Mouse (Mus musculus) erythroid progenitor cell, adult 5-6 weeks (primary cell): ENCODE measurements around the gene Pam. TPM values are rescaled to one million over a fixed set of nuclear protein-coding genes. Genes with fewer than 3 reads are reported as not detected.

Source experiments
- ATAC-seq: replicated peaks from 2 replicates; pipeline ENCODE4 v1.8.0; 2016; ENCODE audit warnings: moderate number of reproducible peaks, mild to moderate bottlenecking, moderate TSS enrichment, inconsistent platforms; ENCODE audit not compliant: poor library complexity, low FRiP score, severe bottlenecking
- total RNA-seq, 2 experiments: library from RNA; stranded (forward) in 1 of 2; stranded (reverse) in 1 of 2; fragments of 150-400 nt in 1 of 2; fragments of 186-747, 209-891 nt in 1 of 2; gene quantifications; 2 replicates each; pipeline versions ENCODE4 v1.2.3 to v1.2.4; 2015 to 2017; ENCODE audit warnings: low replicate concordance in 2 of 2

Pam gene
- total RNA-seq, 2 experiments from 2014 or later: 0.42 TPM; not detected in 1

DNA sequence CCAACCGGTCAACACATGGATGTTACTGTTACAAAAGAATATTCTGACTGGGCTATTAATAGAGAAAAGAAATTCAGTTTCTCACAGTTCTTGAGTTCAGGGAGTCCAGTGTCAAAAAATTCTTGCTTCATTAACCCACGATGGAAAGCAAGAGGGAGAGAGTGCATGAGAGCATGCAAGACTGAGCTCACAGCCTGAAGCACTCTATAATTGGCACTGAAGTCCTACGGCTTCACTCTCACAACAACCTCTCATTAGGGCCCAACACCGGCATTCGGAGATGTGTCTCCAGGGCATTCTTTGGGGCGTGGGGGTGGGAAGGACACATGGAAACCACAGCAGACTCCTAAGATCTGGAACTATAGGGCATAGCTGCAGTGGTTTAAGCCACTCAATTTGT, 12.5 kb downstream of the Pam start:
- ATAC-seq: no peak

DNA sequence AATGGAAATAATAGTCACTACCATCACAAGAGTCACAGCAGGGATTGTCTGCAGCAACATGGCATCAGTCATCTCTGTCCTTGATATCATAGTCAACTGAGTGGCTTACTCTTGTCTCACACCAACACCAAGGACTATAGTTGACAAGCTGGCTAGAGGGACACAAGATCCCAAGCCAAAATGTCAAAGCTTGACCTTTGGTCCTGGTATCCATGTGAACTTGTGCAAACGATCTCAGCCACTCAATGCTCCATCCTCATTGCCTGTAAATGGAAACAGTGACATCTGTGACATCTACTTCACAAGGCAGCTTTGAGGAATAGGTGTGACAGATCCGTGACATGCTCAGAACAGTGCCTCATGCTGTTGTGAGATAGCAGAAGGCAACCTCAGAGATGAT, 15.0 kb downstream of the Pam start:
- ATAC-seq: no peak

DNA sequence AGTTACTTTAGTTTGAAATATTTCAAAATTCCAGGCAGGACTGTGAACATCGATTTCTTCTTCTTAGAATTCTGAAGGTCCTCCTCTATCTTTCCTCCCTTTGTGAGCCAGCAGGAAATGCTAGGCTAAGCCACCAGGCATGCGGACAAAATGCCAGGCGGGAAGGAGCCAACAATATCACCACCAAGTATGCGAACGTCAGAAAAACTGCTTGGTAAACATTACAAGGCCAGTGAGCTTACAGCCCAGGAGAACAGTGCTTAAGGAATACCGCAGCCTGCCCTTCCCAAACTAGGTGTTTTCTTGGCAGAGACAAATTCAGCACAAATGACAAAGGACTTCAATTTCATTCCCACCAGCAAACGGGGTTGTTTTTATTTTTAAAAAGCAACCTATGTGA, 15.8 kb downstream of the Pam start:
- no peak for ATAC-seq

DNA sequence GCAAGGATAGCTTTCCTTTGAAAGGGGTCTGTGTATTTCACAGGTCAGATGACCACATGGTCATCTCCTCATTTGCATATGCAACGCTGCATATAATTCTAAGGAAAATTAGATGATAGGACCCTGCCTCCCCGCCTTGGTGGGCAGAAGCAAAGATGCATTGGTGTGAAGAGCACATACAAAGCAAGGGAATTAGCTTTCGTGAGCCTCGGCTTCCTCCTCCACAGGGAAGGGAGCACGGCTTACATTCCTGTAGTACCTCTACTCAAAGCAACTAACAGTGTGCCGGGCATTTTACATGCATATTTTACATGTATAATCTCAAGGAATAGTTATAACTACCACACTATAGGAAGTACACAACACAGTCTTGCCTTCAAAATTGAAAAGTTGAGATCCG, 16.7 kb downstream of the Pam start:
- no peak for ATAC-seq

DNA sequence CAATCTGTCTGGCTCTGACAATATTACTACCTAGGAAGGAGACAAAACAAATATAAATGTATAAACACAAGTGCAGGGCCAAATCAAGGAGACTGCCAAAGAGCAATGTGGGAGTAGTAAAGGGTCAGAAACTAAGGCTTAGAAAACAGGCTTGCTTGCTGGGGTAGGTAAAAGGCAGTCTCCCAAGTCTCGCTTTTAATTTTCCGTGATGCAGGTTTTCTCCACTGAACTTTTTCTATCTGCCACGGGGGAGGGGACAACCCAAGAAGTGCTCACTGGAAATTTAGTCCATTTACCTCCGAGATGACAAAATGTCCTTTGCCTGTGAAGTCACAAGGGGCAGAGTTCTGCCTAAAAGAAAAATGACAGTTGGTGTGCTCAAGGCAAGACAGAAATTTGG, 21.6 kb downstream of the Pam start:
- ATAC-seq: no peak

DNA sequence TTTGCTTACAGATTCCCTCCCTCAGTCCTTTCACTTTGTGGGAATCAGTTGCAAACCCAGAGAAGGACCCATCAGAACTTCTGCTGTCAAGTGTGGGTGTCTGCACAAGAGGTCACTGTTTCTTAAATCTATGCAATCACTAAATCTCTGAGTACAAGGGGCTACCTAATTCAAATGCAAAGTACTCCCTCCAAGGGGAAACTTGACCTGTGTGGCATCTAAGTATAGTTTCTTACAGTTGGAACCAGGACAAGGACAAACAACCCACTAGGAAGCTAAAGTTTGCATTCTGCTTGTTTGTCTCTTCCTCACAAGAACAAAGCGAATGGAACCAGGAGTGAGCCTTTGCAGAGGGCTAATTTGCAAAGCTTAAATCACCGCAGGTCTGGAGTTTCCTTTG, 22.3 kb downstream of the Pam start:
- no peak for ATAC-seq

DNA sequence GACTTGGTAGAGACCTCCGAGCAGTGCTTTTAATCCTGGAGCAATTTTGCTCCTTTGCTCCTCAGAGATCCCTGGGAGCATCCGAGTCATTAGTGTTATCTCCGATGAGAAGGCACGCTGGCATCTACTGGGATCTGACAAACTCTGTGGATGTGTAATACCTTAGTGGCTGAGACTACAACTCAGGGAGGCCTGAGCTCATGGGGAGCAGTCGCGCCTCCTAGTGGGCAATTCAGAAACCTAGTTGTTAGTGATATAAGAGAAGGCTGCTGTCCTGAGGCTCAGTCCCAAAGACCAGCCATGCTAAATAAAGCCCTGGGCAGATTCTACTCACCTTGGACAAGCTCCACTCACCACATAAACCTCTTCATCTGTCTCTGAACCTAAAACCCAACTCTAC, 23.4 kb downstream of the Pam start:
- no peak for ATAC-seq

DNA sequence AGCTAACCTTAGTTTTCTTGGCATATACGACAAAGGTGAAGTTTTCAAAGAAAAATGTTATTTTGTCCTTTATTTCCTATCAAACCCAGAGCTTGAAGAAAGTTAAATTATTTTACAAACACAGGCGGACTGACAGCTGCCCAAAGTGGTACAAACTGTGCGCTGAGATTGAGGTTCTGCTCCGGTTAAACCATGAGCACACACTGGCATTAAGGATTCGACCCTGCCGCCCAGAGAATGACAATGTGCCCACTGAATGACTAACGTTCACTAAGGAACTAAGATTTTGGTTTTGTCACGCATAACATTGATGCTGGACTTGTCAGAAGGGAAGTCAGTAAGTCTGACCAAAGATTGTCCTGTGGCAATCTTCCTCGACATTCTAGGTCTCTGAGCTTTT, 24.0 kb downstream of the Pam start:
- ATAC-seq: no peak

DNA sequence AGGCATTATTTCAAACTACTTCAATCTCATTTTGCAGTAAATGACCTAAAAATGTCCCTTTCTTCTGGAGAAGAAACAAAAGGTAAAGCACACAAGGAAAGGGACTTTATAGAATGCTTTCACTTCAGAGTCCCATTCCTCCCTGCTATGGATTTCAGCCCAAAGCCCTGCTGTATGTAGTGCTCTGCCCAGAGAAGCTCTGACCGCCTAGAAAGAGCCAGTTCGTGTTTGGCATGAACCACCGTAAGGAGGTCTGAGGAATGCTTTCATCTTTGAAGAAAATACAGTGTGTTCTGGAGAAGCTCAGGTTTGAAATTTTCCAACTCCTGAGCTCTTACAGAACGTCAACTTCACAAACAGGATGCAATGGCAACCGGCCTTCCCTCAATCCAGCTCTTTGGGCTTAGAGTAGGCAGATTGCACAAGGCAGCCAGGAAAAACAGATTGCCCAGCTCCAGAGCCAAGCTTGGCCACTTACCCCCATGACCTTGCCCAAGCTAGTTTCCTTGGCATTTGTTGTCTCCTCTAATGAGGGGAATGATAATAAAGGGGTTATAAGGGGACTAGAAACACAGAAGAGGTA, 24.6 kb downstream of the Pam start:
- no peak for ATAC-seq

DNA sequence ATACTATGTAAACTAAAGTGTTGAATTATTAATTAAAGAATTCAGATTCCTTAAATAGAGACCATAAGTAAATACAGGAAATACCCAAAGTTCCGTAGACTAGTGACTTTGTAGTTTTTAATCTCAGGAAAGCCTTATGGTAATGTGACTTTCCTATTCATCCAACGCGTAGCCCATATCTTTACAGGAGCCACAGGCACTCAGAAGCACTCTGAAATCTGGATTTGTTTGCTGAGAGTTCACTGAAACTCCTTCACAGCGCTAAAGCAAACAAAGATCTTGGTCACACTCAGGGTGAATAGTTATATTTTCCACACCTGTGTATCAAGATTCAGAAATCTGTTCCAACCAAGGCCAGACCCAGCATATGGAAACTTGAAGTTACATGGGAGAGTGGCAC, 27.3 kb downstream of the Pam start:
- no peak for ATAC-seq

DNA sequence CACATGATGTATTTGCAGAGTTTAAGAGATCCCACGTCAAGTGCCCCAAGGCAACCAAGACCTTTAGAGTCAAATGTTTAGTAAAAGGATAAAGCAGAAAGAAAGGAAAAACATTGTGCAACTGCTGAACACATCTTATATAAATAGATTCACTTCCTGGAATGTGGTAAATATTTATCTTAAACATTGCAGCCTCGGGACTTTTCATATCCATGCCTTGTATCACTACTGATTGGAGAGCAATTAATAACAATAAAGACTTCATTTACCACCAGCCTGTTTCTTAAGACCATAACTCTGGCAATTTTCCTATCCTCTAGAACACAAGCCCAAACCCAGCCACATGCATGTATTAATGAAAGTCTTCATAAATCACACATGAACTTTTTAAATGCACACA, 33.4 kb downstream of the Pam start:
- no peak for ATAC-seq

DNA sequence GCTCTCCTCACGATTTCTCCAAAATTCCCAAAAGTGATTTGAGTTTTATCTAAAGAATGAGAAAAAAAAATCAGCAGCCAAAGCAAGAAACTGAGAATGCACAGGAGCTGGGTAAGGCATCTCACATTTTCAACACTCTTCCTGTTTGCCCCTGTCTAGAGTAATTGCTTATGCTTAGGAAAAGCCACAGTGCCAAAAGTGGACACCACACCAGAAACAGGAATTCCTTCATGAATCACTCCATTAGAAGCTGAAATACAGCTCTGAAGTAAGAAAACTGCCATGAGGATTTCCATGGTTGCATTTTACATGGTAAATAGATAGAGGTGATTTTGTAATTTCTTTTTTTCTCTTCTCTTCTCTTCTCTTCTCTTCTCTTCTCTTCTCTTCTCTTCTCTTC, 36.0 kb downstream of the Pam start:
- no peak for ATAC-seq

DNA sequence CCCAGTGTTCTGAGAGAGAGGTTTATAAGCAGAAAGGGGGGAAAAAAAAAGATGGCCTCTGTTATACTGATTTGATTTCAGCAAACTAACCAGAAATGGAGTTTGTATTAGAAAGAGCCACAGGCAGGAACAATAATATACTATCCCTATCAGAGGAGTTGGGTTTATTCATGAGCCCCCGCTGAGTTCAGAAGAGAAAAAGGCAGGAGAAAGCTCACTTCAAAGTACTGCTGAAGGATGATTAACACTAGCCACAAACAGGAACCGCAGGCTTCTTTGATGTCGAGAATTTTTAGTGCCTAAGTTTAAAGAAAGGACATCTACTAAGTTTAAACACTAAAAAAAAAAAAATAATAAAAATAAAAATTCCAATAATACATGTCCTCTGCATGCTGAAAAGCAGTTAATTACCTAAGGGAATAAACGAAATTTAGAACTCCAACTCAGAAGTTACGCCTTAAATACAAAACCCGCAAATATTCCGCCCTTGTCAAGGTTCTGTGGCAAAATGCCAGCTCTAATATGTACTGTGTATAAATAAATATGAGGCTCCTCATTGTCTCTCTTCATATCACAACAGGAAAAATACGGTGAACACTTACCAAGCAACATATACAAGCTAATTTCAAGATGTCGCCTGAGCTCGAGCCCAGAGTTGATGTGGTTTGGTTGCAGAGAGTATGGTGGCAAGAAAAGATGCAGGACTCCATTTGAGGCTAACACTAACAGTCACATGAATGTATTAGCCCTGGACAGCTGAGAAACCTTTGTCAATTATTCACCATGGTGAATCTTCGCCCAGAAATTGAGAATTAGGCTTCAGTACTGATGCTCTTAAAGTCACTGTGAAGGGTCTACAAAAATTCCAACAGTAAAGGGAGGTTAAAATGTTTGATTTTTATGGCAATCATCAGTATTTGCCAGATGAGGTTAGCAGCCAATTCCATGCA, 38.2 kb downstream of the Pam start:
- no peak for ATAC-seq

DNA sequence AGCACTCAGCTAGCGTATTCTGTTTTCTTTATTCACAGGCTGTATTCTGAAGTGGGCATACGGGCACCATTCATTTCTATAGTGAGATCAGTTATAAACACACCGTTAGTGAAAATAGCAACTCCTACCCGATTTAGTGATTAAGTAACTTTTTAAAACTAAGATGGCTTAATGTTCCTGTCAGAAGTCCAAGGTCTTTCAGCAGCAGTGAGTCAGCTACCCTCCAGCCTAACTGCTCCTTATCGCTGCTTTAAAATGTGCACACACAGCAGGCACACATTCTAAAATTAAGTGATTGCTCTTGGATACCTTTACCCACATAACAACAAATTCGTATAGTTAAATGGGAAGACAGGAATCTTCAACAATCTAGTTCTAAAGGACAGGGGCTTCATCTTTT, 39.2 kb downstream of the Pam start:
- ATAC-seq: no peak

DNA sequence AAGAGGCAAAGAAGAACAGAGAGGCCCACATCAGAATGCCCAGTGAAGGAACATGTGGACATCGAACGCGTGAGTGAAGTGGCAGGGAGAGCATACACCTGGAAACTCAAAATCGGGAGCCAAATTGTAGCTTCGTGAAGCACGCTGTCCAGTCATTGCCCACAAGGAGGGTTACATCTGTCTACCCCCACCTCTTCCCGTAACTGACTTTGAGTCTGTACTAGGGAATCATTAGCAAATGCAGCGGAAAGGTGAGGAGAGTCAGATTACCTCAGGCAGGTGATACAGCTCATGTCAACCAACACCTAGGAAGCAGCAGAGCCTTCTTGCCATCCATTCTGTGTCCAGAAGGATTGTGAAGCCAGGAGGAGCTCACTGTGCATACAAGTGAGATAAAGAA, 39.9 kb downstream of the Pam start:
- no peak for ATAC-seq

DNA sequence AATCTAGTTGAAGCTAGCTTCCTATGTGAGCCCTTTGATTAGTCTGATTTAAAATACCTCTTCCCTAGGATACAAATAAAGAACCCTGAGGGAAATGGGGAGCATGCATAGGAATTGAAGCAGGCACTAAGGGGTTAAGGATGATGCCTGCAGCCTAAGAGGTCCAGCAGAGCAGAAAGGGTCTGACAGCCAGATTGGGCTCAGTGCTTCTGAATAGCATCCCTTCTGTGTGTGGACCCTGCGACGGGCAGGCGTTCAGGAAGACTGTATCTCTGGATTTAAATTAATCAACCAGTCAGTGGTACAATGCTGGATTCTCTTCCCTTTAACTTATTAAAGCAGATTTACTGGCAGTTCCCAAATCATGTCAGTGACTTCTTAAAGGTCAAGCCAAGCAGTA, 41.5 kb downstream of the Pam start:
- ATAC-seq: no peak

DNA sequence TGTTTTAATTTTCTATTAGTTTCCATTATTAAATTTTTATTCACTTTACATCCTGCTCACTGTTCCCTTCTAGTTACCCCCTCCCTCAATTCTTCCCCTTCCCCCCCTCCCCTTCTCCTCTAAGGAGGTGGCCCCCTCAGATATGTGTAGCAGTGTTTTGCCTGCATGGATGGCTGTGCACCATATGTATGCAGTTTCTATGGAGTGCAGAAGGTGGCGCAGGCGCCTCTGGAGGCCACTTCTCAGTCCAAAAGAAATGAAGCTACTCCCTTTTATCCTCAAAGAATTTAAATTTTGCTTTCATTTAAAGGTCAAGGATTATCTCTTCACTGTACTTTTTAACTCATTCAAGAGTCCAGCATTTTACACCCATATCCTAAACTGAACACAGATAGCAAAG, 42.0 kb downstream of the Pam start:
- ATAC-seq: no peak

DNA sequence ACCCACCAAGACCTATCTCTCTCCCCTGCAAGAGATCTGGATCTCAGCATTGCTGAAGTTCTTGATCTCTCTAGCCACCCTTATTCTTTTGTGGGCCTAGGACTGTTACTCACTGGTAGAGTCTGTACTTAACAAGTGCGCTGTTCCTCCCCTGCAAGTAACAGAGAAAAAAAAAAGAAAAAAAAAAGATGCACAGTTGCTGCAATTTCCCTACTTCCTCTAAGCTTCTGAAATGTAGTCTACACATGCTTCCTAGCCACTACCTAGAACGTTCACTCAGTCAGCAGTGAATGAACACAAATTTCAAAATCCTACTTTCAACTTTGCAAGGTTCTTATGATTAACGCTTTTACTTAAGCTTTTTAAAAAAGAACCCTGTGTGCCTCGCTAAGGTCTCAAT, 42.7 kb downstream of the Pam start:
- ATAC-seq: no peak

DNA sequence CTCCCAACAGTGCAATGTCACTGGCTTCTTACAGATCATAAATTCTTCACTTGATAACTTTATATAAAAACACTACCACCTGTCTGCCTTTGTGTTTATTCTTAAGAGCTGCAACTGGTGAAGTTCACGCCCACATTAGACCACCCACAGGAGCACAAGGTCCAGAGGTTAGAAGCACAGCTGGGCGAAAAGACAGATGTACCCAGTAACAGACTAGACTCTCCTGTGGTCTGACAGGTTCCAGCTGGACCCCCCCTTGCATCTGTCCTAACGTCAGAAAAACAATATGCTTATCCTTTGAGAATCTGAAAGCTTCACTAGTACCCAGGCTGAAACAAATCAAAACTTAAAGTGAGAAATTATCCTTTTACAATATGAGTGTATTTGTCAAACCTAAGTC, 44.4 kb downstream of the Pam start:
- no peak for ATAC-seq

DNA sequence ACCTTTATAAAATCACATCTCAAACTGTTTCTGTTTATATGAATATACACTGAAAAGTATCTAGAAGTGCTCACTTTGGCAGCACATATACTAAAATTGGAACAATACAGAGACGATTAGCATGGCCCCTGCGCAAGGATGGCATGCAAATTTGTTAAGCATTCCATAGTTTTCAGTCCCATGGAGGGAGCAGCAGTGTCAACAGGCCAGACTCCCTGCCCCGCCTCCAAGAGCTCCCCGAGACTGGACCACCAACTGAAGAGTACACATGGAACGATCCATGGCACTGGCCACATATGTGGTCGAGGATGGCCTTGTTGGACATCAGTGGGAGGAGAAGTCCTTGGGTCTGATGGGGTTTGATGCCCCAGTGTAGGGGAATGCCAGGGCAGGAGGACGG, 45.7 kb downstream of the Pam start:
- ATAC-seq: no peak

DNA sequence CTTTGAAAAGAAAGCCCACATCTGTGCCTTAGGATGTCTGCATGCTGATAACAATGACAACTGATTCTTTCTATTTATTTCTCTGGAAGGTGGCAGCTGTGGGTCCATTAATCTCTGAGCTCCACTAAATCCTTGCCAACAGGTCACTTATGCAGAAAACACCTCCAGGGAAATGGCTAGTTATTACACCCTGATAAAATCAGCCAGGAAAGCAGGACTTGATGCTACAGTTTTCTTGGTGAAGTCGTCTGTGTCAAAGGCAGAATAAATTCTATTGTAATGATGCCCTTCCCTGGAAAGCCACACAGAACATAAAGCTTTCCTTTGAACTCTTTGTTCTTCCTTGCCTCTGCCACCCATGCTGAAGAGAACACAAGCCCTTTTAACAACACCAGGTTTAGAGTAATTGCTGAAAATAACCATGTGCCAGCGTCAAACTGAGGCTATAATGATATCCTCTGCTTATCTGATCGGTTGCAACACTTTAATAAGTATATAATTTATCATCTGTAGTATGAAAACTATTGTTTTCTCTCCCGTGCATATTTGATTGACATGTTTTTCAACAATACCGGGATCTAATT, 47.1 kb downstream of the Pam start:
- no peak for ATAC-seq
